Mouse (Mus musculus) limb, embryonic 10.5 days (tissue): ENCODE data around the gene Nrip1. TPM values are rescaled to one million over a fixed set of nuclear protein-coding genes. Genes with fewer than 3 reads are reported as not detected.

Experiments
- DNase-seq: peaks from one replicate; pipeline ENCODE4 v3.0.0-alpha.2; 2017; ENCODE audit warnings: low spot score
- H3K27ac ChIP-seq: fragments of 300-500 bp; sonication (generic); 2 replicates; pipeline ENCODE4 v1.5.1; 2016; ENCODE audit warnings: mild to moderate bottlenecking
- H3K27me3 ChIP-seq: fragments of 300-500 bp; sonication (generic); 2 replicates; pipeline ENCODE4 v1.6.1; 2016; ENCODE audit warnings: low read depth, mild to moderate bottlenecking; ENCODE audit not compliant: poor library complexity, severe bottlenecking
- H3K36me3 ChIP-seq: fragments of 300-500 bp; sonication (generic); 2 replicates; pipeline ENCODE4 v1.6.1; 2016; ENCODE audit warnings: mild to moderate bottlenecking, moderate library complexity
- H3K4me1 ChIP-seq: fragments of 300-500 bp; sonication (generic); 2 replicates; pipeline ENCODE4 v1.6.1; 2016
- H3K4me3 ChIP-seq: fragments of 300-500 bp; sonication (generic); 2 replicates; pipeline ENCODE4 v1.5.1; 2016; ENCODE audit warnings: mild to moderate bottlenecking, moderate library complexity
- H3K9me3 ChIP-seq: fragments of 300-500 bp; sonication (generic); replicated peaks from 2 replicates; pipeline ENCODE4 v1.6.1; 2016; ENCODE audit warnings: mild to moderate bottlenecking
- WGBS: fragments of 180-500 bp; shearing (Covaris S2); methylation state at CpG from one replicate; pipeline ENCODE4 v1.1.7; 2016; 5-methylcytosine and 5-hydroxymethylcytosine counted together
- polyA plus RNA-seq: library from polyadenylated mRNA; unstranded; fragments of >200 nt; fragmentation: Nextera tagmentation; extraction: Ambion mirVana; gene quantifications from 2 replicates; pipeline ENCODE4 v1.2.1, GENCODE M21; 2016

Gene Nrip1
- polyA plus RNA-seq, 1 experiment from 2014 or later, result 37.3 TPM

- peak; percentile 37 for DNase-seq
- Histone ChIP-seq H3K27ac (no peak overlapping the region), H3K4me1 (peaks cover 37% of the 10 kb centered on the region), H3K9me3 (no peaks in the 10 kb centered on the region), H3K27me3 (no peaks in the 10 kb centered on the region), H3K4me3 (peak overlapping the region; percentile 86; the same call in 1 of the 2 replicates), H3K36me3 (peaks cover 15% of the 10 kb centered on the region)
- WGBS, result 35% methylated on average over 6 of the region's 6 CpGs
Observed at GRCm38 (mm10) chr16:76370041-76370715, 3.4 kb downstream of the Nrip1 start.

DNA sequence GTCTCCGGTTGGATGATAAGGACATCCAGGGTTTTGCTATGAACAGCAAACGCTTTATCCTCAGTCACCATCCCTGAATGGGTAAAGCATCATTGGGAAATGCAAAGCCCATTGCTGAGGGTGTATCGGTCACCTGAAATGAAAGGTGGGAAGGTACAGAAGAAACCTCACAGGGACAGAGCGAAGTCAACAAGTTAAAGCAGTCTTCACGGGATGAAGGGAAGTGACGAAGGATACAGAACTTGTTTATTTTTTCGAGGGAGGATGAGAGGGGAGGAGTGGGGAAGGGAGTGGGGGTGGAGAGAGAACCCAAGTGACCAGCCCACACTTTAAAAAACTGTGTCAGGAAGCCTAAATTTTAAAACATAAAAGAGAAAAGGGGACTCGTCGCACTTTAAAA lies 4.4 kb downstream of the Nrip1 start:
- WGBS, result 73% methylated on average over 9 of the region's 9 CpGs
- H3K27me3 ChIP-seq, result no peaks in the 10 kb centered on the region
- no peak for DNase-seq
- no peak overlapping the region for H3K27ac ChIP-seq
- peaks cover 39% of the 10 kb centered on the region for H3K4me1 ChIP-seq
- no peak overlapping the region for H3K4me3 ChIP-seq
- no peaks in the 10 kb centered on the region for H3K9me3 ChIP-seq
- H3K36me3 ChIP-seq, result peaks cover 16% of the 10 kb centered on the region

- Histone ChIP-seq H3K4me3 (no peak overlapping the region), H3K9me3 (no peaks in the 10 kb centered on the region), H3K27me3 (no peaks in the 10 kb centered on the region), H3K27ac (no peak overlapping the region), H3K36me3 (peaks cover 16% of the 10 kb centered on the region), H3K4me1 (peaks cover 31% of the 10 kb centered on the region)
- 92% methylated on average over 12 of the region's 12 CpGs for WGBS
- no peak for DNase-seq
Observed at GRCm38 (mm10) chr16:76367261-76367908, 6.2 kb downstream of the Nrip1 start.

GRCm38 (mm10) chr16:76365790-76366406 lies 7.7 kb downstream of the Nrip1 start:
- 83% methylated on average over 17 of the region's 17 CpGs for WGBS
- DNase-seq, result no peak
- H3K4me1 ChIP-seq, result peaks cover 22% of the 10 kb centered on the region
- H3K36me3 ChIP-seq, result peaks cover 16% of the 10 kb centered on the region
- H3K9me3 ChIP-seq, result no peaks in the 10 kb centered on the region
- no peak overlapping the region for H3K27ac ChIP-seq
- no peak overlapping the region for H3K4me3 ChIP-seq
- H3K27me3 ChIP-seq, result no peaks in the 10 kb centered on the region

- Histone ChIP-seq H3K4me3 (no peak overlapping the region), H3K36me3 (peaks cover 16% of the 10 kb centered on the region), H3K4me1 (peaks cover 15% of the 10 kb centered on the region), H3K27me3 (no peaks in the 10 kb centered on the region), H3K9me3 (no peaks in the 10 kb centered on the region), H3K27ac (no peak overlapping the region)
- no peak for DNase-seq
- WGBS, result 86% methylated on average over 10 of the region's 10 CpGs
Observed at GRCm38 (mm10) chr16:76365237-76365636, 8.4 kb downstream of the Nrip1 start.

DNA sequence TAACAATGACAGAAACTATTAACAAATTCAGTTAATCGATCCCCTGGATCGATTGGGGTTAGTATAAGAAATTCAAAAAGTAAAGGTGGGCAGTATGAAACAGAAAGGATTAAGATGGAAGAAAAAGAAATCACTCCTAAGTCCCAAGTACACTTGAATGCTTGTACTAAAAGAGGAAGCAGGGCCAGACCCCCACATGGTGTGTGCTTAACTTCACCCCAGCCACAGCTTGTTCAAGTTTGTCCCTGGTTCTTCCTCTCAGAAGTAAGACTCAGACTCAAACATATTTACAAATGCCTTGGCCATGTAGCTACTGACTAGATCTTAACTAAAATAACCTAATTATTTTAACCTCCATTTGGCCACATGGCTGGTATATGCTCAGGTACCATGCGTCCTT lies 10.0 kb downstream of the Nrip1 start:
- DNase-seq, result no peak
- H3K27me3 ChIP-seq, result no peaks in the 10 kb centered on the region
- no peaks in the 10 kb centered on the region for H3K9me3 ChIP-seq
- H3K4me3 ChIP-seq, result no peak overlapping the region
- H3K4me1 ChIP-seq, result peaks cover 15% of the 10 kb centered on the region
- H3K36me3 ChIP-seq, result peaks cover 16% of the 10 kb centered on the region
- H3K27ac ChIP-seq, result no peak overlapping the region
- 93% methylated on average over 3 of the region's 3 CpGs for WGBS

- Histone ChIP-seq H3K4me3 (no peak overlapping the region), H3K36me3 (peaks cover 16% of the 10 kb centered on the region), H3K27ac (no peak overlapping the region), H3K9me3 (no peaks in the 10 kb centered on the region), H3K27me3 (no peaks in the 10 kb centered on the region), H3K4me1 (peaks cover 22% of the 10 kb centered on the region)
- no peak for DNase-seq
- 96% methylated on average over 12 of the region's 12 CpGs for WGBS
Observed at GRCm38 (mm10) chr16:76362982-76363381, 10.6 kb downstream of the Nrip1 start.

GRCm38 (mm10) chr16:76360441-76360840 lies 13.2 kb downstream of the Nrip1 start:
- 91% methylated on average over 6 of the region's 6 CpGs for WGBS
- Histone ChIP-seq H3K4me3 (no peak overlapping the region), H3K36me3 (peaks cover 3% of the 10 kb centered on the region), H3K4me1 (peaks cover 32% of the 10 kb centered on the region), H3K27ac (no peak overlapping the region), H3K27me3 (no peaks in the 10 kb centered on the region), H3K9me3 (no peaks in the 10 kb centered on the region)
- no peak for DNase-seq

GRCm38 (mm10) chr16:76358757-76359156 lies 14.9 kb downstream of the Nrip1 start:
- Histone ChIP-seq H3K36me3 (no peaks in the 10 kb centered on the region; the same call in 1 of the 2 replicates), H3K4me3 (no peak overlapping the region), H3K9me3 (no peaks in the 10 kb centered on the region), H3K27me3 (no peaks in the 10 kb centered on the region), H3K4me1 (peaks cover 27% of the 10 kb centered on the region), H3K27ac (no peak overlapping the region)
- DNase-seq, result no peak
- WGBS, result 55% methylated on average over 4 of the region's 4 CpGs

DNA sequence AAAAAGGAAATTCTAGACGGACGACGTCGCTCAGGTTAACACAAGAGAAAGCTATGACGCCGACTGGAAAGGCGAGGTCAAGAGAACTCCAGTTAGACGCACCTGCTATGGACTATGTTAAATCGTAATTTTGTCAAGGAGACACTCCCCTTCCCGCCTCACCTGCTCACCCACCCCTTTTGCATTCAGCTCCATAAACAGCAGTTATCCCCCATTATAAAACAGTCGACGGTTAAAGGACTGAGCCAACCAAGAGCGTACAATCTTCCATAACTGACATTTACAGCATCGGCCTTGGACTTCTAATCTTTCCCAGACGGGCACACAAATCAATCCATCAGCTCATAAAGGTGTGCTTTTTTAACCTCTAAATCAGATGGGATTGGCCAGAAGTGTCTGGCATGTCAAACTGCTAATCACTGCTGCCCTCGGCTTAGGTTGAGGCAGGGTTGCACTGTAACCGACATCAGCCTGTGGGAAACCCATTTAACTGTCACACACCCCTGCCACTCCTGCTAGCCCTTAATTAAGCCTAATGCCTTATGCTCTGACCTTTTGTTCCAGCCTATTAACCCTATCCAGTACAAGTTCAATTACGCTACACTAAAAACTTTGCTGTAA lies 15.4 kb downstream of the Nrip1 start:
- no peak overlapping the region for H3K4me3 ChIP-seq
- H3K4me1 ChIP-seq, result peaks cover 27% of the 10 kb centered on the region
- no peaks in the 10 kb centered on the region for H3K9me3 ChIP-seq
- peak; percentile 47 for DNase-seq
- H3K27me3 ChIP-seq, result no peaks in the 10 kb centered on the region
- H3K36me3 ChIP-seq, result no peaks in the 10 kb centered on the region; the same call in 1 of the 2 replicates
- H3K27ac ChIP-seq, result no peak overlapping the region
- 45% methylated on average over 18 of the region's 18 CpGs for WGBS

GRCm38 (mm10) chr16:76357155-76357554 lies 16.5 kb downstream of the Nrip1 start:
- 95% methylated on average over 12 of the region's 12 CpGs for WGBS
- peaks cover 7% of the 10 kb centered on the region for H3K36me3 ChIP-seq
- peaks cover 27% of the 10 kb centered on the region for H3K4me1 ChIP-seq
- H3K9me3 ChIP-seq, result no peaks in the 10 kb centered on the region
- no peak overlapping the region for H3K4me3 ChIP-seq
- no peak for DNase-seq
- H3K27me3 ChIP-seq, result no peaks in the 10 kb centered on the region
- no peak overlapping the region for H3K27ac ChIP-seq

DNA sequence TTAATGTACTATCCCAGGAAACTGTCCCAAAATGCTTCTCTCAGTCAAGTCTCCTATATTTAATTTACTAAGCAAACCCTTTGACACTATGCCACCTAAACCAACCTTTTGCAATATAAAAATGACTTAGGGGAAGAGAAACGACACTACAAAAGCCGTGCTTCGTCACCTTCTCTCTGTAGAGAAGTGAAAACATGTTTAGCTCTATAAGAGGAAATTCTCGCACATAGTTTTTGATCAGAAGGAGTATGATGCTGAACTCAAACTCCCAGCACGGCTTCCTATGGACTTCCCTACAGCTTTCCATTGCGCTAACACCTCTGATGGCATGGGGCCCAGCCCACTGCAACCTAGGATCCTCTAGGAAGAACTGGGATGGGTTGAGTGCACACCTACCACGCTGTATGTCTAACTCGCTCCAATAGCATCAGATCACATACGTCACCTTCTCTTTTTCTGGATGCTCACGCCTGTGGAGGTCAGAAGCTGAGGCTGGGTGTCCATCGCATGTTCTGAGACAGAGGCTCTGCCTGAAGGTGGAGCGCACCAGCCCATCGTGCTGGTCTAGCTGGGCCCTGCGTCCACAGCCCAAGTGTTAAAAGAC lies 17.6 kb downstream of the Nrip1 start:
- WGBS, result 95% methylated on average over 14 of the region's 14 CpGs
- Histone ChIP-seq H3K36me3 (peaks cover 16% of the 10 kb centered on the region), H3K4me1 (peaks cover 27% of the 10 kb centered on the region), H3K27me3 (no peaks in the 10 kb centered on the region), H3K4me3 (no peak overlapping the region), H3K27ac (no peak overlapping the region), H3K9me3 (no peaks in the 10 kb centered on the region)
- no peak for DNase-seq
